Mouse (Mus musculus): Measurements from ENCODE around the gene Cmss1. TPM values are rescaled to one million over a fixed set of nuclear protein-coding genes. Genes with fewer than 3 reads are reported as not detected.

The Cmss1 gene
- total and polyA plus RNA-seq, 2 experiments from 2014 or later = 14.7 to 43.4 TPM

DNA sequence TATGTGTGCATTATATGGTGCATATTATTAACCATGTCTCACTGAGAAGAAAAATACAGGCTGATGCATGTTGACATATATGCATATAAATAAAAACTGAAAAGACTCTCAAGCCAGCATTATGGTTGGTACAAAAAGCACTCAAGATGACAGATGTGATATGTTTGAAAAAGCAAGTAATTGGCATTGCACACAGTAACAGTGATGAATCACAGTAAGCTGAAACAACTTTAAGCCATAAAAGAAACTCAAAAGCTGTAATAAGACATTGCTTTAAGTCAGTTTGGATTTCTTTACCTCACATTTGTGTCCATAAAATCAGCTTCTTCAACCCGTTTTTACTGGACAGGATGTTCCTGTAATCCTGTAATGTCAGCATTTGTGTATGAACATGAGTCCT is 41.9 kb downstream of the Cmss1 start:
- Histone ChIP-seq H3K27me3 (ENCODE audit: insufficient read depth, low read length) (no peaks in the 10 kb centered on the region), H3K9me3 (ENCODE audit: low read length) (no peaks in the 10 kb centered on the region), H3K4me3 (ENCODE audit: low read depth, low read length) (no peak overlapping the region), H3K4me1 (ENCODE audit: insufficient read depth, low read length) (no peaks in the 10 kb centered on the region), H3K36me3 (ENCODE audit: insufficient read depth, low read length) (no peaks in the 10 kb centered on the region), H3K27ac (ENCODE audit: low read depth, low read length) (no peak overlapping the region), H3K4me2 (ENCODE audit: low read depth, low read length, poor library complexity, severe bottlenecking) (no peak overlapping the region), H3K9ac (replicated peaks; ENCODE audit: low read length, poor library complexity, severe bottlenecking) (no peak overlapping the region)
- DNase-seq (ENCODE audit: low spot score) = no peak
- WGBS = 77% methylated on average over 1 of the region's 1 CpGs
- ATAC-seq (ENCODE audit: low FRiP score) = no peak
- TF ChIP-seq CTCF (IDR thresholded peaks at IDR 0.05) = no peak

DNA sequence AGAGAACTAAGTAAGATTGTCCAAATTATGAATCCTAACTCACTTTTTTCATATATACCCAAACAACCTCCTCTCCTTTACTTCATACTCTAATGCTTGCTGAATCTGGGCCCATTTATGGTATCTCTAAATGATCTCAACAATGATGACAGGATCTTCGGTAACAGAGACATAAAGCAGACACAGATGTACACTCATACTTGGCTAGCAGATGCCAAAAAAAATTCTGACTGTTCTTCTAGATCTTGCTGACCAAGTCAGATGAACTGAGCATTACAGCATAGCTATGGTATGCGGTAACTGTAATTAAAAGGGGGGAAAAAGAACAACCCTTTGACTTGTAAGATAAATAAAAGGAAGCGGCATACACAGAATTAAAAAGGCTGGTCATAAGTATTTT is 43.2 kb downstream of the Cmss1 start:
- no peaks in the 10 kb centered on the region for H3K4me1 ChIP-seq (ENCODE audit: insufficient read depth, low read length)
- no peak for DNase-seq (ENCODE audit: low spot score)
- H3K27me3 ChIP-seq (ENCODE audit: insufficient read depth, low read length) = no peaks in the 10 kb centered on the region
- H3K4me2 ChIP-seq (ENCODE audit: low read depth, low read length, poor library complexity, severe bottlenecking) = no peak overlapping the region
- H3K27ac ChIP-seq (ENCODE audit: low read depth, low read length) = no peak overlapping the region
- H3K36me3 ChIP-seq (ENCODE audit: insufficient read depth, low read length) = no peaks in the 10 kb centered on the region
- whole genome bisulfite sequencing = 95% methylated on average over 3 of the region's 3 CpGs
- no peaks in the 10 kb centered on the region for H3K9me3 ChIP-seq (ENCODE audit: low read length)
- H3K4me3 ChIP-seq (ENCODE audit: low read depth, low read length) = no peak overlapping the region
- no peak for ATAC-seq (ENCODE audit: low FRiP score)
- H3K9ac ChIP-seq (replicated peaks; ENCODE audit: low read length, poor library complexity, severe bottlenecking) = no peak overlapping the region
- no peak for TF ChIP-seq CTCF (IDR thresholded peaks at IDR 0.05)

DNA sequence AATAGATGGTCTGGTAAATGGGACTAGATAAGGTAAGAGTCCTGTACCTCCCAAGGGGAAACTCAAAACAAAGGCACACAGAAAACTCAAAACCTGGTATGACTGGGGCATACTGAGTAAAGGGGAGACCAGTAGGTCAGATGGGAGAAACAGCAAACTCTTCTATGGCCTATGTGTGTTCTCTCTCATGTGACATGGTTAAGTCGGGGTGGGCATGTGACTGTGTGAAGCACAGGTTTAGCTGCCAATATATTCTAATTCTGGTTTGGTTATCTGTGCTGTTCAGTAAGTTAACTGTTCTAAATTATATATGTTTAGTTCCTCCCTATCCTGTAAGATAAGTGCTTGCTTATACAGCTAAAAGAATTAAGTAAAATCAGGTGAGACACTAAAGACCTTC is 46.5 kb downstream of the Cmss1 start:
- H3K27ac ChIP-seq (ENCODE audit: low read depth, low read length) = no peak overlapping the region
- H3K9me3 ChIP-seq (ENCODE audit: low read length) = no peaks in the 10 kb centered on the region
- no peak overlapping the region for H3K4me2 ChIP-seq (ENCODE audit: low read depth, low read length, poor library complexity, severe bottlenecking)
- H3K9ac ChIP-seq (replicated peaks; ENCODE audit: low read length, poor library complexity, severe bottlenecking) = no peak overlapping the region
- no peak overlapping the region for H3K4me3 ChIP-seq (ENCODE audit: low read depth, low read length)
- no peaks in the 10 kb centered on the region for H3K4me1 ChIP-seq (ENCODE audit: insufficient read depth, low read length)
- DNase-seq (ENCODE audit: low spot score) = no peak
- ATAC-seq (ENCODE audit: low FRiP score) = no peak
- no peaks in the 10 kb centered on the region for H3K36me3 ChIP-seq (ENCODE audit: insufficient read depth, low read length)
- TF ChIP-seq CTCF (IDR thresholded peaks at IDR 0.05) = no peak
- 97% methylated on average over 1 of the region's 1 CpGs for WGBS
- no peaks in the 10 kb centered on the region for H3K27me3 ChIP-seq (ENCODE audit: insufficient read depth, low read length)

DNA sequence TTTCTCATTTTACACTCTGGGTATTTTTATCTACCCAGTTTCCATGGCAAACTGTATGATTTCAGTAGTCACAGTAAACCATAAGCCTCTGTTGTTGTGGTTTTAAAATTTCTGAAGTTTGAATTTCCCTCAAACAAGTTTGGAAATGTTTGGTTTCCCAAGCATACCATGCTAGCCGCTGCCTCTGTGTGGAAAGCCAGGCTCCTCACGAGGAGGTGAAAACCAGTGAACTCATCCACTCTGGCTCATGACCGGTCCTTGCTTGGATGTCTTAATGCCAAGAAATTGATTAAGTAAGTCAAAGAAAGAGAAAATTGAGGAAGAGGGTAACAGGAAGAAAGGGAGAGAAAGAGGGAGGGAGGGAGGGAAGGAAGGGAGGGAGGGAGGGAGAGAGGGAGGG is 48.4 kb downstream of the Cmss1 start:
- H3K4me3 ChIP-seq (ENCODE audit: low read depth, low read length) = no peak overlapping the region
- ATAC-seq (ENCODE audit: low FRiP score) (no peak), DNase-seq (ENCODE audit: low spot score) (no peak)
- H3K9me3 ChIP-seq (ENCODE audit: low read length) = no peaks in the 10 kb centered on the region
- H3K9ac ChIP-seq (replicated peaks; ENCODE audit: low read length, poor library complexity, severe bottlenecking) = no peak overlapping the region
- H3K27me3 ChIP-seq (ENCODE audit: insufficient read depth, low read length) = no peaks in the 10 kb centered on the region
- no peaks in the 10 kb centered on the region for H3K36me3 ChIP-seq (ENCODE audit: insufficient read depth, low read length)
- H3K4me2 ChIP-seq (ENCODE audit: low read depth, low read length, poor library complexity, severe bottlenecking) = no peak overlapping the region
- 86% methylated on average over 3 of the region's 3 CpGs for WGBS
- no peak for TF ChIP-seq CTCF (IDR thresholded peaks at IDR 0.05)
- H3K4me1 ChIP-seq (ENCODE audit: insufficient read depth, low read length) = no peaks in the 10 kb centered on the region
- no peak overlapping the region for H3K27ac ChIP-seq (ENCODE audit: low read depth, low read length)

GRCm38 (mm10) chr16:57556244-57556643 is 50.4 kb downstream of the Cmss1 start:
- no peak for TF ChIP-seq CTCF (IDR thresholded peaks at IDR 0.05)
- H3K9ac ChIP-seq (replicated peaks; ENCODE audit: low read length, poor library complexity, severe bottlenecking) = no peak overlapping the region
- ATAC-seq (ENCODE audit: low FRiP score) = no peak
- no peak overlapping the region for H3K4me2 ChIP-seq (ENCODE audit: low read depth, low read length, poor library complexity, severe bottlenecking)
- no peaks in the 10 kb centered on the region for H3K36me3 ChIP-seq (ENCODE audit: insufficient read depth, low read length)
- WGBS = 88% methylated on average over 2 of the region's 2 CpGs
- no peaks in the 10 kb centered on the region for H3K27me3 ChIP-seq (ENCODE audit: insufficient read depth, low read length)
- no peak for DNase-seq (ENCODE audit: low spot score)
- no peak overlapping the region for H3K4me3 ChIP-seq (ENCODE audit: low read depth, low read length)
- no peak overlapping the region for H3K27ac ChIP-seq (ENCODE audit: low read depth, low read length)
- no peaks in the 10 kb centered on the region for H3K4me1 ChIP-seq (ENCODE audit: insufficient read depth, low read length)
- H3K9me3 ChIP-seq (ENCODE audit: low read length) = no peaks in the 10 kb centered on the region

DNA sequence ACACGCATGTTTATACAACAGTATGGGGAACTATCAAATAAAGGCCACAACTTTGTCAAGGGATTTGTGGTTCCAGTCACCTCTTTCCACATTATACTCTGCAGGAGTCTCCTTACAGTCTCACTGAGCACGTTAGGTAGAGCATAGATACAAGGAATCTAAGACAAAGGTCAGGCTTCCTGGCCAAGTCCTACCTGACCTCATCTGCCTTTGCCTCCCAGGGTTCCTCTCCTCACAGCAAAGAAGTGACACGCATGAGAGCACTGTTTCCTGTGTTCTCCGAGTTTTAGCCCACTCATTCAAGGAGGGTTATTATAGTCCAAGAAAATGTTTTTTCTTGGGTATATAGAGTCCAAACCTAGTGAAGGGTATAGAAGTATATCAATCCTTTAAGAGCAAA is 51.0 kb downstream of the Cmss1 start:
- no peak for ATAC-seq (ENCODE audit: low FRiP score)
- H3K4me1 ChIP-seq (ENCODE audit: insufficient read depth, low read length) = no peaks in the 10 kb centered on the region
- no peaks in the 10 kb centered on the region for H3K27me3 ChIP-seq (ENCODE audit: insufficient read depth, low read length)
- no peak for DNase-seq (ENCODE audit: low spot score)
- no peak overlapping the region for H3K27ac ChIP-seq (ENCODE audit: low read depth, low read length)
- no peaks in the 10 kb centered on the region for H3K36me3 ChIP-seq (ENCODE audit: insufficient read depth, low read length)
- H3K4me3 ChIP-seq (ENCODE audit: low read depth, low read length) = no peak overlapping the region
- 56% methylated on average over 4 of the region's 4 CpGs for WGBS
- no peak overlapping the region for H3K4me2 ChIP-seq (ENCODE audit: low read depth, low read length, poor library complexity, severe bottlenecking)
- H3K9ac ChIP-seq (replicated peaks; ENCODE audit: low read length, poor library complexity, severe bottlenecking) = no peak overlapping the region
- TF ChIP-seq CTCF (IDR thresholded peaks at IDR 0.05) = no peak
- H3K9me3 ChIP-seq (ENCODE audit: low read length) = no peaks in the 10 kb centered on the region

Data from midbrain, postnatal 0 days (tissue).